Mouse (Mus musculus): ENCODE measurements around the gene Bud13.

GRCm38 (mm10) chr9:46335461-46335995 is 52.7 kb downstream of the Bud13 start:
- TF ChIP-seq POLR2A (IDR thresholded peaks at IDR 0.05; ENCODE audit: low read depth, low read length) = no peak
- no peak for TF ChIP-seq CTCF (IDR thresholded peaks at IDR 0.05; ENCODE audit: extremely low read depth, insufficient read depth, insufficient read length, insufficient replicate concordance)

Measured in spleen, adult 2 months (tissue).